Mouse (Mus musculus): Measurements from ENCODE around the gene Acss2.

GRCm38 (mm10) chr2:155552336-155552735, 34.6 kb downstream of the Acss2 start:
- no peak for TF ChIP-seq CTCF (IDR thresholded peaks at IDR 0.05; ENCODE audit: low read depth)
- TF ChIP-seq EP300 (IDR thresholded peaks at IDR 0.05; ENCODE audit: low read depth), result no peak

All from heart, postnatal 0 days (tissue).